Mouse (Mus musculus): ENCODE data around the gene Ostc. TPM values are rescaled to one million over a fixed set of nuclear protein-coding genes. Genes with fewer than 3 reads are reported as not detected.

The Ostc gene
- total RNA-seq (2023), result 10 to 100 TPM; 63.0 to 73.2 TPM

DNA sequence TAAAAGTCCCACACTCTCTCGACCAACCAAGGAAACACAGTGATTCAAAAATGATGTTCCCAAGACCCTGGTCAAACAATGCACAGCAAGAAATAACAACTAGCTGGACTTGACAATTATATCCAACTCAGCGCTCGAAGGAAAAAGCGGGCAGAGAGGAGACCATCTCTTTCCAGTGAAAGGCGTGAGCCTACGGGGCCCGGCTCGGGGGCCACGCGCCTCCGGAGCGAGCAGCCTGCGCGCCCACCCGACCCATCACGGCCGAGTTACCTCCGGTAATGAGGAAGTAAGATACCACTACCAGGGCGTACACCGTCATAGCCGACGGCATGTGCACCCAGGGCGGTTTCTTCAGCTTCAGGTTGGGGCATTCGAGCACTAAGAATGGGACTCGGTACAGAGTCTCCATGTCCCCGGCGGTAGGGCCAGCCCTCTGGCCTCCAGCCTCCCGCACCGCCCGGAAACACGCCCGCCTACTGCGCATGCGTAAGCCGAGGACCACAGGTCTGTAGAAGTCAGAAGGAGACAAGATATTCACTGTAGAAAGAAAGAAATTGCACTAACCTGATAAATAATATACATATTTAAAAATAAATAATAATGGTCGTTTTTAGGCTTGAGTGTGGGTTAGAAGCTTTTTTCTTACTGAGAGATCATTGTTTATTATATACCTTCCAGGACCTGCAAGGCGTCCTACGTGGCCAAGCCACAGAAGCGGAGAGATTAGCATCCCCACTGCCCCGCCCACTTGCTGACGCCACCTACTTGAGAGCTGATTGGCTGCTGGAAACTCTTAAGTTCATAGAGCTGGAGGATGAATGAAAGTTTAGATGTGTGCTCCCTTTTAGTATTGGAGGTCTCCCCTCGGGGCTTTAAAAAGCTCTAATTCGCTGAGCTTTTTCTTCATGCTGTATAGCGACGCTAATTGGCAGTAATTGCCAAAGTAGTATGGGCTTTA is at the start of gene Ostc:
TSS of gene Ostc (minus strand) at position 478 of the 958 bp plus-strand sequence.

DNA sequence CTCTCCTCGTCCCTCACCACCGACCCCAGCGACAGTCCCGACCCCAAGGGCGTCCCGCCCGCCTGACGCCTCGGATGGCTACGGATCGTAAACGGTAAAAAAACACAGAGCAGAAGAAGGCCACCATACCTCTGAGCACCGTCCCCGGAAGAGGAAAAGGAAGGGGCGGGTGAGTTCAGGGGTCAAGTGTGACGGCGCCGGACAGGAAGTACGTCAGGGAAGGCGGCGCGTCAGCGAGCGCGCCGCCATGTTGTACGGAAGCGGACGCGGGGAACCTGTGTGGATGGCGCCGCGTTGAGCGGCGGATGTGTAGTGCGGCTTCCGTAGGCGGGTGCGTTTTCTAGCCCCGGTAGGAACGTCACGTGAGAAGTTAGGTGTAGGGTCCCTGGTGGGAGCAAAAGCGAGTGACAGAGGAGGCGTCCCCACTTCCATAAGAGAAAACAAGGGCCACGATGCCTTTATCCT is 21.0 kb upstream of the Ostc start, which contains the start of gene Rpl34:
TSS of gene Rpl34 (minus strand) at position 210 of the 465 bp plus-strand sequence.

Other genes starting within 250 kb of the Ostc start
- not detected for gene Etnppl, start 92.0 kb downstream of the Ostc start, total RNA-seq (2023)
- 1,000 to 10,000 TPM; 2,041 to 2,051 TPM for gene Rpl34, start 21.0 kb upstream of the Ostc start, total RNA-seq (2023)

All from T-cell, adult 66 days (primary cell).